Mouse (Mus musculus) olfactory bulb, adult 2 months (tissue): ENCODE results near the gene Tagap1.
"Not testable (repeated sequence)": the region's sequence is repeated elsewhere in the genome, so short reads cannot be mapped to it uniquely, and the experiment has no call there.

Experiments used
- CTCF ChIP-seq: fragments of 200-500 bp; IDR thresholded peaks from 2 replicates; pipeline ENCODE4 v1.5.1; 2012; ENCODE audit warnings: low read depth, mild to moderate bottlenecking, low read length, moderate library complexity; ENCODE audit not compliant: insufficient read depth
- POLR2A ChIP-seq: fragments of 200-500 bp; IDR thresholded peaks from 2 replicates; pipeline ENCODE4 v1.6.1; 2012; ENCODE audit warnings: mild to moderate bottlenecking, low read depth, low read length, moderate library complexity; ENCODE audit not compliant: insufficient read depth

- not testable (repeated sequence) for TF ChIP-seq POLR2A, CTCF
Measured at GRCm38 (mm10) chr17:6914066-6914465, 46.9 kb downstream of the Tagap1 start.
